Mouse (Mus musculus) embryonic facial prominence, embryonic 14.5 days (tissue): ENCODE measurements around the gene Dach1. TPM values are rescaled to one million over a fixed set of nuclear protein-coding genes. Genes with fewer than 3 reads are reported as not detected.
A peak's percentile ranks its signal among the peaks of the same experiment; 100 is the strongest.

Source experiments
- ATAC-seq: fragments of 200-750 bp; cut with Nextera tagmentation; 2 replicates; pipeline ENCODE4 v1.8.0; 2017; ENCODE audit warnings: low read depth, moderate number of reproducible peaks, moderate TSS enrichment
- DNase-seq: peaks from one replicate; pipeline ENCODE4 v3.0.0-alpha.2; 2015; ENCODE audit warnings: low spot score
- H3K27ac ChIP-seq: fragments of 300-500 bp; sonication (generic); replicated peaks from 2 replicates; pipeline ENCODE4 v1.5.1; 2014; ENCODE audit warnings: low read depth, mild to moderate bottlenecking, low read length, moderate library complexity
- H3K27me3 ChIP-seq: fragments of 300-500 bp; sonication (generic); replicated peaks from 2 replicates; pipeline ENCODE4 v1.6.1; 2014; ENCODE audit warnings: low read length; ENCODE audit not compliant: control insufficient read depth, insufficient read depth
- H3K36me3 ChIP-seq: fragments of 300-500 bp; sonication (generic); 2 replicates; pipeline ENCODE4 v1.6.1; 2014; ENCODE audit warnings: low read length, mixed read lengths; ENCODE audit not compliant: control insufficient read depth, insufficient read depth
- H3K4me1 ChIP-seq: fragments of 300-500 bp; sonication (generic); 2 replicates; pipeline ENCODE4 v1.6.1; 2014; ENCODE audit warnings: antibody characterized with exemption, low read length; ENCODE audit not compliant: control insufficient read depth, insufficient read depth
- H3K4me2 ChIP-seq: fragments of 300-500 bp; sonication (generic); 2 replicates; pipeline ENCODE4 v1.6.1; 2014; ENCODE audit warnings: low read depth, mild to moderate bottlenecking, low read length, moderate library complexity, mixed read lengths
- H3K4me3 ChIP-seq: fragments of 300-500 bp; sonication (generic); 2 replicates; pipeline ENCODE4 v1.5.1; 2014; ENCODE audit warnings: low read depth, mild to moderate bottlenecking, low read length
- H3K9ac ChIP-seq: fragments of 300-500 bp; sonication (generic); 2 replicates; pipeline ENCODE4 v1.6.1; 2014; ENCODE audit warnings: low read depth, mild to moderate bottlenecking, low read length, moderate library complexity, mixed read lengths
- H3K9me3 ChIP-seq: fragments of 300-500 bp; sonication (generic); 2 replicates; pipeline ENCODE4 v1.6.1; 2016; ENCODE audit warnings: low read length; ENCODE audit not compliant: control insufficient read depth
- WGBS: fragments of 180-500 bp; shearing (Covaris S2); extraction: QIAGEN DNeasy Blood & Tissue Kit; methylation state at CpG from one replicate; pipeline ENCODE4 v1.1.7; 2014; 5-methylcytosine and 5-hydroxymethylcytosine counted together
- polyA plus RNA-seq: library from polyadenylated mRNA; unstranded; fragments of >200 nt; fragmentation: Nextera tagmentation; extraction: Ambion mirVana; gene quantifications from 2 replicates; pipeline ENCODE4 v1.2.1, GENCODE M21; 2014

Gene Dach1
- polyA plus RNA-seq, 1 experiment from 2014 or later = 4.1 TPM

- no peak for ATAC-seq
- H3K4me3 ChIP-seq = no peak overlapping the region
- H3K9me3 ChIP-seq = no peaks in the 10 kb centered on the region
- 63% methylated on average over 1 of the region's 1 CpGs for WGBS
- H3K36me3 ChIP-seq = no peaks in the 10 kb centered on the region
- H3K27ac ChIP-seq = no peak overlapping the region
- H3K9ac ChIP-seq = no peak overlapping the region
- no peak for DNase-seq
- no peaks in the 10 kb centered on the region for H3K27me3 ChIP-seq
- no peak overlapping the region for H3K4me2 ChIP-seq
- H3K4me1 ChIP-seq = no peaks in the 10 kb centered on the region
Measured at GRCm38 (mm10) chr14:98123032-98123431, 46.5 kb downstream of the Dach1 start.

- Histone ChIP-seq H3K9me3 (no peaks in the 10 kb centered on the region), H3K36me3 (no peaks in the 10 kb centered on the region), H3K4me2 (no peak overlapping the region), H3K4me3 (no peak overlapping the region), H3K27me3 (no peaks in the 10 kb centered on the region), H3K9ac (no peak overlapping the region), H3K4me1 (no peaks in the 10 kb centered on the region), H3K27ac (no peak overlapping the region)
- WGBS = 71% methylated on average over 1 of the region's 1 CpGs
- ATAC-seq (no peak), DNase-seq (no peak)
Measured at GRCm38 (mm10) chr14:98116627-98117026, 52.9 kb downstream of the Dach1 start.

- no peak overlapping the region for H3K4me3 ChIP-seq
- WGBS = 65% methylated on average over 1 of the region's 1 CpGs
- no peak overlapping the region for H3K9ac ChIP-seq
- H3K36me3 ChIP-seq = no peaks in the 10 kb centered on the region
- no peak for ATAC-seq
- no peaks in the 10 kb centered on the region for H3K9me3 ChIP-seq
- no peaks in the 10 kb centered on the region for H3K27me3 ChIP-seq
- peaks cover 3% of the 10 kb centered on the region; the same call in 1 of the 2 replicates for H3K4me1 ChIP-seq
- H3K27ac ChIP-seq = no peak overlapping the region
- H3K4me2 ChIP-seq = no peak overlapping the region
- no peak for DNase-seq
Measured at GRCm38 (mm10) chr14:98113106-98113505, 56.5 kb downstream of the Dach1 start.

GRCm38 (mm10) chr14:98109929-98110328 lies 59.6 kb downstream of the Dach1 start:
- peaks cover 3% of the 10 kb centered on the region; the same call in 1 of the 2 replicates for H3K4me1 ChIP-seq
- H3K27me3 ChIP-seq = no peaks in the 10 kb centered on the region
- no peak overlapping the region for H3K4me3 ChIP-seq
- no peak overlapping the region for H3K27ac ChIP-seq
- H3K36me3 ChIP-seq = no peaks in the 10 kb centered on the region
- DNase-seq (no peak), ATAC-seq (no peak)
- H3K4me2 ChIP-seq = no peak overlapping the region
- no peak overlapping the region for H3K9ac ChIP-seq
- WGBS = 87% methylated on average over 2 of the region's 2 CpGs
- no peaks in the 10 kb centered on the region for H3K9me3 ChIP-seq

- ATAC-seq (peak; percentile 72; the same call in 1 of the 2 replicates), DNase-seq (peak; percentile 72)
- no peaks in the 10 kb centered on the region for H3K9me3 ChIP-seq
- WGBS = 29% methylated on average over 3 of the region's 3 CpGs
- H3K27me3 ChIP-seq = no peaks in the 10 kb centered on the region
- no peaks in the 10 kb centered on the region for H3K36me3 ChIP-seq
- peaks cover 3% of the 10 kb centered on the region; the same call in 1 of the 2 replicates for H3K4me1 ChIP-seq
- H3K4me2 ChIP-seq = no peak overlapping the region; the same call in 1 of the 2 replicates
- H3K27ac ChIP-seq = no peak overlapping the region
- no peak overlapping the region for H3K4me3 ChIP-seq
- no peak overlapping the region for H3K9ac ChIP-seq
Measured at GRCm38 (mm10) chr14:98108764-98109163, 60.8 kb downstream of the Dach1 start.

GRCm38 (mm10) chr14:98106208-98106607 lies 63.4 kb downstream of the Dach1 start:
- ATAC-seq = no peak
- Histone ChIP-seq H3K9ac (no peak overlapping the region), H3K4me2 (no peak overlapping the region), H3K27ac (no peak overlapping the region), H3K4me3 (no peak overlapping the region), H3K36me3 (no peaks in the 10 kb centered on the region), H3K4me1 (peaks cover 3% of the 10 kb centered on the region; the same call in 1 of the 2 replicates), H3K27me3 (no peaks in the 10 kb centered on the region), H3K9me3 (no peaks in the 10 kb centered on the region)
- DNase-seq = no peak

- H3K9ac ChIP-seq = no peak overlapping the region
- H3K4me3 ChIP-seq = no peak overlapping the region
- no peak overlapping the region for H3K27ac ChIP-seq
- 75% methylated on average over 10 of the region's 10 CpGs for WGBS
- peaks cover 3% of the 10 kb centered on the region; the same call in 1 of the 2 replicates for H3K4me1 ChIP-seq
- no peak for ATAC-seq
- no peak for DNase-seq
- H3K36me3 ChIP-seq = no peaks in the 10 kb centered on the region
- H3K9me3 ChIP-seq = no peaks in the 10 kb centered on the region
- no peak overlapping the region for H3K4me2 ChIP-seq
- no peaks in the 10 kb centered on the region for H3K27me3 ChIP-seq
Measured at GRCm38 (mm10) chr14:98104314-98104955, 65.1 kb downstream of the Dach1 start.

- Histone ChIP-seq H3K4me2 (no peak overlapping the region), H3K27ac (no peak overlapping the region), H3K4me1 (no peaks in the 10 kb centered on the region), H3K4me3 (no peak overlapping the region), H3K36me3 (no peaks in the 10 kb centered on the region), H3K9me3 (no peaks in the 10 kb centered on the region), H3K9ac (no peak overlapping the region), H3K27me3 (no peaks in the 10 kb centered on the region)
- no peak for ATAC-seq
- WGBS = 39% methylated on average over 4 of the region's 4 CpGs
- no peak for DNase-seq
Measured at GRCm38 (mm10) chr14:98095229-98095628, 74.3 kb downstream of the Dach1 start.

- DNase-seq (no peak), ATAC-seq (no peak)
- Histone ChIP-seq H3K27ac (no peak overlapping the region), H3K27me3 (no peaks in the 10 kb centered on the region), H3K4me1 (no peaks in the 10 kb centered on the region), H3K9me3 (no peaks in the 10 kb centered on the region), H3K4me3 (no peak overlapping the region), H3K9ac (no peak overlapping the region), H3K36me3 (no peaks in the 10 kb centered on the region), H3K4me2 (no peak overlapping the region)
- 78% methylated on average over 2 of the region's 2 CpGs for WGBS
Measured at GRCm38 (mm10) chr14:98089246-98089645, 80.3 kb downstream of the Dach1 start.
